Mouse (Mus musculus): ENCODE data around the gene Tcap. TPM values are rescaled to one million over a fixed set of nuclear protein-coding genes. Genes with fewer than 3 reads are reported as not detected.

Tcap gene
- polyA plus RNA-seq, 1 experiment: not detected

DNA sequence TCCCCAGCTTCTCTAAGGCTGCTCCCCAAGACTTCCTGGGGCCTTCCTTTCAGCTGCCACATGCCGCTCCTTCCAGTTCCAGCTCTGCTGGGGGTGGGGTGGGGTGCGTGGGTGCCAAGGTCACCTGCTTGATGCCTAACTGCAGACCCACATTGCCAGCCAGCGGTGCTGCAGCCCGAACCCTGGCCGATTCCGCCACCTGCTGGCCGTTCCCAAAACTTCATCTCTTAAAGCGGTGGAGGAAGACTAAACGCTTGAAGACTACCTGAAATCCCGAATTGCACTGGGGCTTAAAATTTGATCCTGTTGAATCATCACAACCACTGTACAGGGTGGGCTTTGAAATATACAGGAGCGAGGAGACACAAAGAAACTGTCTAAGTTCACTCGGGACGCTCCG lies 38.4 kb upstream of the Tcap start:
- Histone ChIP-seq H3K4me3 (ENCODE audit: low read depth, low read length) (no peak overlapping the region), H3K27ac (ENCODE audit: insufficient read depth, low read length) (no peak overlapping the region), H3K9ac (ENCODE audit: low read depth, poor library complexity, severe bottlenecking) (no peak overlapping the region), H3K9me3 (replicated peaks; ENCODE audit: control insufficient read depth, insufficient read depth, low read length, poor library complexity, severe bottlenecking) (no peaks in the 10 kb centered on the region), H3K36me3 (ENCODE audit: control insufficient read depth, insufficient read depth, low read length, poor library complexity, severe bottlenecking) (no peaks in the 10 kb centered on the region), H3K27me3 (ENCODE audit: control insufficient read depth, insufficient read depth, low read length, poor library complexity, severe bottlenecking) (peaks cover 10% of the 10 kb centered on the region), H3K4me1 (ENCODE audit: control insufficient read depth, insufficient read depth, low read length) (no peaks in the 10 kb centered on the region)
- TF ChIP-seq CTCF (IDR thresholded peaks at IDR 0.05; ENCODE audit: low read depth, low read length) (peak; percentile 84), EP300 (IDR thresholded peaks at IDR 0.05; ENCODE audit: insufficient read depth, low read depth, low read length) (no peak)

DNA sequence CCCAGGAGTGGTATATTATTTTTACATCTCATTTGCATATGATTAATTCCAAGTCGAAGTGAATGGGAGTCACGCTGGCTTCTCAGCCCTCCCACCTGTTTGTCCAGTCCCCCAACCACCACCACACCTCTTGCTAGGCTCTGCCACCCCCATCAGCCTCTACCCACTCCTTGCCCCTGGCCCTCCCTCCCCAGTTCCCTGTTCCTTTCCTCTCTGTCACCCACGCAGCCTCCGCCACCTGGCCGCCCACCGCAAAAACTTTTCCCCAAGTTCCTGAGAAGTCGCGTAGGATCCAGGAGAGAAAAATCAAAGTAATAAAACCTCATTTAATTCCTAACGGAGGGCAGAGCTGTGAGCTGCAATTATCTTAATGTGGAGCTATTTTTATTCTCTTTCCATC lies 37.4 kb upstream of the Tcap start:
- no peaks in the 10 kb centered on the region for H3K36me3 ChIP-seq (ENCODE audit: control insufficient read depth, insufficient read depth, low read length, poor library complexity, severe bottlenecking)
- no peaks in the 10 kb centered on the region for H3K4me1 ChIP-seq (ENCODE audit: control insufficient read depth, insufficient read depth, low read length)
- no peak overlapping the region for H3K27ac ChIP-seq (ENCODE audit: insufficient read depth, low read length)
- H3K4me3 ChIP-seq (ENCODE audit: low read depth, low read length): no peak overlapping the region
- H3K27me3 ChIP-seq (ENCODE audit: control insufficient read depth, insufficient read depth, low read length, poor library complexity, severe bottlenecking): peaks cover 7% of the 10 kb centered on the region
- TF ChIP-seq EP300 (IDR thresholded peaks at IDR 0.05; ENCODE audit: insufficient read depth, low read depth, low read length): no peak
- no peak for TF ChIP-seq POLR2A (IDR thresholded peaks at IDR 0.05; ENCODE audit: insufficient read depth, low read length)
- TF ChIP-seq CTCF (IDR thresholded peaks at IDR 0.05; ENCODE audit: low read depth, low read length): no peak
- H3K9ac ChIP-seq (ENCODE audit: low read depth, poor library complexity, severe bottlenecking): no peak overlapping the region
- no peaks in the 10 kb centered on the region for H3K9me3 ChIP-seq (replicated peaks; ENCODE audit: control insufficient read depth, insufficient read depth, low read length, poor library complexity, severe bottlenecking)

DNA sequence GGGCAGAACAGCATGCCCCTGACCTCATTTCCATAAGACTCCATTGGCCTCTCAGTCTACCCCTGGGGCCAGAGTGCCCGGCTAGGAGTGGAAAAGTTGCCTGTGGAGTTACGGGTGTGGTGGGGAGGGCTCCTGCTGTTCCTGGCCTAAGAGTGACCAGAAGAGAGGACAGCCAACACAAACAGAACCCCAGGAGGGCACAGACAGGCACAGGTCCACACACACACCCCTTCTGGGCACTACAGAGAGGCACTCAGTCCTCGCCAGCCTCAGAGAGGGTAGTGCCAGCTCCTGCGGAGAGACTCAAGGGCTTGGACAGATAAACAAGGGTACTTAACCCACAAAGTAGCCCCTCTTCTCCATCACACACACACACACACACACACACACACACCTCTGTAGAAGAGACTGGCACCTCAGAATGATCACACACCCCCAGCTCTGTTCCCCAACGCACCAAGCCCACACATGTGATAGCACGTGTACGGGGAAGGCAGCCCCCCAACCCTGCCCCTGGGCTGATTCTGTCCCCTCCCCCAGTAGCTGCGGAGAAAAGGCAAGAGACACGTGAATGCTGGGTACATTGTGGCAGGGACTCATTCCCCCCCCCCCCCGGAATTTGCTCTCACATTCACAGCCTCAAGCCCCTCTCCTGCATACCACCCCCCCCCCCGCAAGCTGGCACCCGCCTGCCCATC lies 36.1 kb upstream of the Tcap start:
- no peak for TF ChIP-seq POLR2A (IDR thresholded peaks at IDR 0.05; ENCODE audit: insufficient read depth, low read length)
- TF ChIP-seq EP300 (IDR thresholded peaks at IDR 0.05; ENCODE audit: insufficient read depth, low read depth, low read length): no peak
- no peak for TF ChIP-seq CTCF (IDR thresholded peaks at IDR 0.05; ENCODE audit: low read depth, low read length)
- Histone ChIP-seq H3K4me3 (ENCODE audit: low read depth, low read length) (no peak overlapping the region), H3K9ac (ENCODE audit: low read depth, poor library complexity, severe bottlenecking) (no peak overlapping the region), H3K27me3 (ENCODE audit: control insufficient read depth, insufficient read depth, low read length, poor library complexity, severe bottlenecking) (peaks cover 7% of the 10 kb centered on the region), H3K9me3 (replicated peaks; ENCODE audit: control insufficient read depth, insufficient read depth, low read length, poor library complexity, severe bottlenecking) (no peaks in the 10 kb centered on the region), H3K27ac (ENCODE audit: insufficient read depth, low read length) (no peak overlapping the region), H3K36me3 (ENCODE audit: control insufficient read depth, insufficient read depth, low read length, poor library complexity, severe bottlenecking) (no peaks in the 10 kb centered on the region), H3K4me1 (ENCODE audit: control insufficient read depth, insufficient read depth, low read length) (no peaks in the 10 kb centered on the region)

DNA sequence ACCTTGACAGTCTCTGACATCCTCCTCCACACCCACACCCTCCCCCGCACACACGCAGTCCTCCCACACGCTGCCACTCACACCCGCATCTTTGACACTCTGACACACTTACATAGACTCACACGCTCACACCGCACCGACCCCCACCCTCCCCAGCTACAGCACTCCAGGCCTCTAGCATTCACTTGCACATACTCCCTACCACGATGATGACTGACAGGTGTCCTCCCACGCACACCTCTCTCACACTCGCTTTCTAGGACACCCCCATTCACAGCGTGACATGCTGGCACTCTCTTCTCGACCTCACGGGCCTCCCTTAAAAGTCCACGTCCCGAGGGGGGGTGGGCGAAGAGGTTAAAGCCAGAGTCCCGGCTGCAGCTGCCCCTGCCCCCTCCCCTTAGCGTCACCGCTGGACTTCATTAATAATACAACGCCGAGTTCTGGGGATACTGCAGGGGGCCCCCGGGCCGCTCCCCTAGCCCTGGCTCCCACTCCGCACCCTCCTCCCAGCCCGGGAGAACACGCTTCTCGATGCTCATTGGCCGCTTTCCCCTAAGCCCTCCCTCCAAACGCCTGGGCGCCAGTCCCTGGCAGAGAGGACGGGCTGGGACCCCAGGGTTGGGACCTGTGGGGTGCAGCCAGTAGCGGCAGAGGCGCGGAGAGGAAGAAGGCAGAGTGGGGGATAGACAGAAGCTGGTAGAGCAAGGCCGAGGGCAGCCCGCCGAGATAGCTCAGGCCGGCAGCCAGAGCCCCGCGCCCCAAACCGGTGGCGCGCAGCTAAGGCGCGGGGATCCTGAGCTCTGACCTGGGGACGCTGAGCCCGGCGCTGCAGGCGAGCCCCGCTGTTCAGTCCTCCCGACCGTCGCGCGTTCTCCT lies 35.3 kb upstream of the Tcap start, which contains the start of gene Ppp1r1b:
Gene Ppp1r1b, plus strand, starts transcription at position 322 of the 879 bp plus-strand sequence.
- Histone ChIP-seq H3K36me3 (ENCODE audit: control insufficient read depth, insufficient read depth, low read length, poor library complexity, severe bottlenecking) (no peaks in the 10 kb centered on the region), H3K27me3 (ENCODE audit: control insufficient read depth, insufficient read depth, low read length, poor library complexity, severe bottlenecking) (peaks cover 7% of the 10 kb centered on the region), H3K4me3 (ENCODE audit: low read depth, low read length) (peak within 1 kb of the TSS; percentile 62), H3K9ac (ENCODE audit: low read depth, poor library complexity, severe bottlenecking) (peak within 1 kb of the TSS; percentile 68), H3K4me1 (ENCODE audit: control insufficient read depth, insufficient read depth, low read length) (no peaks in the 10 kb centered on the region), H3K9me3 (replicated peaks; ENCODE audit: control insufficient read depth, insufficient read depth, low read length, poor library complexity, severe bottlenecking) (no peaks in the 10 kb centered on the region), H3K27ac (ENCODE audit: insufficient read depth, low read length) (no peak within 1 kb of the TSS)
- TF ChIP-seq EP300 (IDR thresholded peaks at IDR 0.05; ENCODE audit: insufficient read depth, low read depth, low read length) (no peak), CTCF (IDR thresholded peaks at IDR 0.05; ENCODE audit: low read depth, low read length) (no peak), POLR2A (IDR thresholded peaks at IDR 0.05; ENCODE audit: insufficient read depth, low read length) (no peak)

DNA sequence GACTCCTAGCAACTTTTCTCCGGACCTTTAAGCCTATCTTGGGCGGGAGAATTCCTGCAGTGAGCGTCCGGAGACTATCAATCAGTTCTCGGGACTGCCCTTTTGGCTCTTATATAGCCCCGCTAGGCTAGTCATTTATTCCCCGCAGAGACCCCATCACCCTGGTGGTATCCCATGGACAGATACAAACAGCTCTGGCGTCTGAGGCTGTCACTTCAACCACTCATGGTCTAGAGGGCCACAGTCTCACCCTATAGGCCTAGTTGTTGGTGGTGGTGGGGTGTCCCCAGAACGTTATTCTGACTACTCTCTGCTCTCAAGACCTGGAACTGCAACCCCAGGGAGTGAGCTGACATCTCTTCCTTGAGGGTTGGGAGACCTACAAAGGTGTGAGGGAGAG lies 34.3 kb upstream of the Tcap start:
- peak overlapping the region; percentile 68 for H3K9ac ChIP-seq (ENCODE audit: low read depth, poor library complexity, severe bottlenecking)
- no peaks in the 10 kb centered on the region for H3K9me3 ChIP-seq (replicated peaks; ENCODE audit: control insufficient read depth, insufficient read depth, low read length, poor library complexity, severe bottlenecking)
- H3K4me3 ChIP-seq (ENCODE audit: low read depth, low read length): peak overlapping the region; percentile 62
- H3K36me3 ChIP-seq (ENCODE audit: control insufficient read depth, insufficient read depth, low read length, poor library complexity, severe bottlenecking): no peaks in the 10 kb centered on the region
- H3K27me3 ChIP-seq (ENCODE audit: control insufficient read depth, insufficient read depth, low read length, poor library complexity, severe bottlenecking): peaks cover 7% of the 10 kb centered on the region
- peaks cover 3% of the 10 kb centered on the region for H3K4me1 ChIP-seq (ENCODE audit: control insufficient read depth, insufficient read depth, low read length)
- no peak overlapping the region for H3K27ac ChIP-seq (ENCODE audit: insufficient read depth, low read length)
- TF ChIP-seq POLR2A (IDR thresholded peaks at IDR 0.05; ENCODE audit: insufficient read depth, low read length) (no peak), EP300 (IDR thresholded peaks at IDR 0.05; ENCODE audit: insufficient read depth, low read depth, low read length) (no peak), CTCF (IDR thresholded peaks at IDR 0.05; ENCODE audit: low read depth, low read length) (no peak)

Data from ES-Bruce4 (cell line).